Mouse (Mus musculus) cerebellum, adult (tissue): ENCODE results near the gene Carns1.
"Not testable (repeated sequence)": the region's sequence is repeated elsewhere in the genome, so short reads cannot be mapped to it uniquely, and the experiment has no call there.

Experiments used
- ATAC-seq: cut with Nextera tagmentation; 2 replicates; pipeline ENCODE4 v1.9.2; 2017; ENCODE audit warnings: mild to moderate bottlenecking, moderate library complexity, mixed read lengths; ENCODE audit not compliant: insufficient number of reproducible peaks, low FRiP score, low TSS enrichment

Carns1 gene

DNA sequence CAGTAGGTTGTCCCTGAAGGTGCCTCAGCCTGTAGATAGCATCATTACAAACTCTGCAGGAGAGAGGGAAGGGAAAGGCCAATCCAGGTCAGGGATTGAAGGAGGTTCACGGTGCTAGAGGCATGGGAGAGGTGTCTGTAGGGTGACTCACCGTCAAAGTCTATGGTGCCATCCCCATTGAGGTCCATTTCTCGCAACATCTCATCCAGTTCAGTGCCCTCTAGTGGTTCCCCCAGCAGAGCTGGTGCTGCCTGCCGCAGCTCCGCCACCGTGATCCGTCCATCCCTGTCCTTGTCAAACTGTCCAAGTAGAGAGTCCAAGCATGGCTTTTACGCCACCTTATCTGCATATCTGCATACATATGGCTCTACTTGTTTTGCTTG lies 39.3 kb downstream of the Carns1 start:
- ATAC-seq = 0 out of 2 replicates have a peak, but pooled peaks have one; percentile 56

DNA sequence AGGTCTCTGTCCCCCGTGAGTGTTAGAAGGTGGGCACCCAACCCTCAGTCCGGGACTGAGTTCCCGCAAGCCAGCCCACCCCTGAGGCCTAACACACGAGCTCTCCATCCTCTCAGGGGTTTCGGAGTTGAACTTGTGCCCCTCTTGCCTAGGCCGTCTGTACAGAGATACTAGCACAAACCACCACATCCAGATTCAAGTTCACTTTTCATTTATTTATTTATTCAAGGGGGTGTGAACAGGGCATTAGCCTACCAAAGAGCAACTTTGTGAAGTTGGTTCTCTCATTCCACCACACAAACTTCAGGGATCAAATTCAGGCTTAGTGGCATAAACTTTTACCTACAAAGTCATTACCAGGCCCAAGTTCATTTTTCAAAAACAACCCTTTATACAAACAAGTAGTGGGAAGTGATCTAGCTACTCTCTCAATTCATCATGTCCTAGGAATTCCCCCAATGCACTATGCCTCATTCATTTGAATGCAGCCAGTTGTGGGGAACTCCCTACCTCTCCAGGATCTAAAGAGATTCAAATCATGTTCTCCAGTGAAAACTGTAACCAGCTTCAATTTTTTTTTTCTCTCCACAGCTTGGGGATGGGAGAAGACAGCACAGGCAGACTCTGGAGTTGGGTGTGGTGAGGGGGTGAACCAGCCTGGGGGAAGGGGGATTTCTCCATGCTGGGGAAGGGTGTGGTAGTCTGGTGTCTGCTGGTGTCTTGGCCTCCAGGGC lies 39.9 kb downstream of the Carns1 start:
- ATAC-seq = not testable (repeated sequence)

DNA sequence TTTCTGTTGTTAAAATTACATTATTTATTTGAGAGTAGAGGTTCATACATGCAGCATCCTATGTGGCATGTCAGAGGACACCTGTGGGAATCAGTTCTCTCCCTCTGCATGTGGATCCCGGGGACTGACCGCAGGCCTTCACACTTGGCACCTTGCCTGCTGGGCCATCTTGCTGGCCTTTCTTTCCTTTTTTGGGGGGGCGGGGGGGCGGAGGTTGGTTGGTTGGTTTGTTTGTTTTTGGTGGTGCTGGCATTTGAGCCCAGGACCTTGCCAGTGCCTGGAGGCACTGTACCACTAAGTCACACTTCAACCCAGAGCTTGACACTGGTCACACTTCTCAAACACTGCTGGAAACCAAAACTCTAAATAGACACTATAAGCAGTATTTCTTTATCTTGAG lies 40.9 kb downstream of the Carns1 start:
- ATAC-seq = no peak

DNA sequence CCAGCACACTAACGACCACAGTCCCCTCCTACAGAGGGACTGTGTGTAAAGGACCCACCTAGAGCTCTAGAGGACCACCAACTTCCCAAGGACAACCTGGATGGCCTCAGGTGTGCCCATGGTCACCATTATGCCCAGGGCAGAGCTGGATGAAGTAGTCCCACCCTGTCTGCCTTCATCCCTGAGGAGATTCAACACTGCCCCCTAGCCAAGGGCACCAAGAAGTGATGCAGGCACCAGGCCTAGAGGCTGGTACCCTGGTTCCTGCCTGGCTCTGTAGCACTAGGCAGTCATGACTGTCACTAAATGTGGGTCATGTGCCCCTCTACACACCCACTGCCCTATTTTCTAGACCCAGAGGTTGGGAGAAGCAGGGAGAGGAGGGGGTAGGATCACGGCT lies 43.5 kb downstream of the Carns1 start:
- 0 out of 2 replicates have a peak, but pooled peaks have one; percentile 23 for ATAC-seq

DNA sequence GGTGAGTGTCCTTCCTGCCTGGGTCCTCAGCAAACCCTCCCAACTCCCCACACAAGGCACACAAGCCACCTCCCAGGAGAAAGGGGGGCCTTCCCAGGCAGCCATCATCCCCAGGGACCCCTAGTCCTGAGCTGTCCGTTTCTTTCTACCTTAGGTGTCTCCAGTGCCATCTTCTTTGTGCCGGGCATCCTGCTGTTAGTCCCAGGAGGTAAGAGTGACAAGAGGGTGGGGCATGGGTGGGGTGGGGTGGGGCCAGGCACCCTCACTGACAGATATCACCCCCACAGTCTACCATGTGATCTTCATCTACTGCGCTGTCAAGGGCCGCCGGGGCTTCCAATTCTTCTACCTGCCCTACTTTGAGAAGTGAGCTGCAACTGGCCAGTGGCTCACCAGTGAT lies 44.2 kb downstream of the Carns1 start:
- ATAC-seq = no peak

DNA sequence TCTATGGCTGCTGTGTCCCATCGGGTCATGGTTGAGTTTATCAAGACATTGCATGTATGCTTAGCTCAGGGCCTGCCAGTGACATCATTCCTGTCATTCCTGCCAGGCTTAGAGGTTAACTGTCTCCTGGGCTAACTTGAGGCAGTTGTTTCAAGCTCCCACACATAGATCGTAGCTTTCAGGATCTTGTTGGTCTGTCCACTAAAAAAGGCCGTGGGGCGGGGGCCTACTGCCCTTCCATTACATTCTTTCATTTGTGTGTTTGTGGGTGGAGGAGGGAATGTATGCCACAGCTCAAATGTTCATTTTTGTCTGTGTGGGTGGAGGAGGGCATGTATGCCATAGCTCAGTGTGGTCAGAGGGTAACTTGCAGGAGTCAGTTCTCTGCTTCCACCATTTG lies 45.2 kb downstream of the Carns1 start:
- no peak for ATAC-seq

DNA sequence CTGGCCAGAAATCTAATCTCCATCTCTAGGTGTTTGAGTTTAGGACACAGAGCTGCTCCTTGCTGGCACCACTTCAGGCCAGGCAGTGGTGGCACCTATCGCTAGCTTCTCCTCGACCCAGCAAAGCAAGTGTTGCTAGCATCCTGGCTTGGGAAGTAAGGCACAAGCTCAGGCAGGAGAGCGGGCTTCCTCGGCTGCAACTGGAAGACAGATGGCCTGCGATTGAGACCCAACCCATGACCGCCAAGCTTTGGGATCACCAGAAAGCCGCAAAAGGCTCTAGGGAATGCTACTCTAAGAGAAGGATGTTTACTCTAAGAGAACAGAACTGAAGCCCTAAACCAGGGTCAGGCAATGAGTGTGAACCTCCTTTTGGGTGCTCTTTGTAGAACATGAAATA lies 45.8 kb downstream of the Carns1 start:
- no peak for ATAC-seq

DNA sequence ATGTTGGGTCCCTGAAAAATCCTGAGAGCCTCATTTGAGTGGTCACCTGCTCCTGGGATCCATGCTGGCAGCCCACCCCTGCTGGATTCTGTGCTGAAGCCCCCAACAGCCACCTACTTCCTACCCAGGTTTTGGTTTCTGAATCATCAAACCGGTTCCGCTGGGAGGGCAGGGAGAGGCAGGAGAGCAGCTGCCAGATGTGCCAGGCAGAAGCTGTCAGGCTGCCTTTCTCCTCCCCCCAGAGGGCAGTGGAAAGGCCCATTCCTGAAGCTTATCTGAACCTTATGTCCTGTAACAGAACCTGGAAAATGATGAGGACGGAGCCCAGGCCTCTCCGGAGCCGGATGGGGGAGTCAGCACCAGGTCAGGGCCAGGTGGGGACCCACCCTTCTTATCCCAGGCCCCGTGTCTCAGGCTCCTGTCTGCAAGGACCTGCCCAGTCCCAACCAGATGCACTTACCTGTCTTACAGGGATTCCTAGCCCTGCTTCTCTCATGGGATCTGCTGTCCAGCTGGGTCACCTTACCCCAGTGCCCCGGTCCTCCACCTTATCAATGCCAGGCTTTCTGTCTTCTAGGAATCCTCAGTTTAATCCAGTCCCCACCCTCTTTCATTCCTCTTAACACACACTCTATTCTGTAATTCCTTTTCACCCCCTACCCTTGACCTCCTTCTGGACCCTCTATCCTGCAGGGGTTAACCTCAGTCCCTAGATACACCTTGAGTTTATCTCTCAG lies 48.4 kb downstream of the Carns1 start:
- no peak for ATAC-seq

DNA sequence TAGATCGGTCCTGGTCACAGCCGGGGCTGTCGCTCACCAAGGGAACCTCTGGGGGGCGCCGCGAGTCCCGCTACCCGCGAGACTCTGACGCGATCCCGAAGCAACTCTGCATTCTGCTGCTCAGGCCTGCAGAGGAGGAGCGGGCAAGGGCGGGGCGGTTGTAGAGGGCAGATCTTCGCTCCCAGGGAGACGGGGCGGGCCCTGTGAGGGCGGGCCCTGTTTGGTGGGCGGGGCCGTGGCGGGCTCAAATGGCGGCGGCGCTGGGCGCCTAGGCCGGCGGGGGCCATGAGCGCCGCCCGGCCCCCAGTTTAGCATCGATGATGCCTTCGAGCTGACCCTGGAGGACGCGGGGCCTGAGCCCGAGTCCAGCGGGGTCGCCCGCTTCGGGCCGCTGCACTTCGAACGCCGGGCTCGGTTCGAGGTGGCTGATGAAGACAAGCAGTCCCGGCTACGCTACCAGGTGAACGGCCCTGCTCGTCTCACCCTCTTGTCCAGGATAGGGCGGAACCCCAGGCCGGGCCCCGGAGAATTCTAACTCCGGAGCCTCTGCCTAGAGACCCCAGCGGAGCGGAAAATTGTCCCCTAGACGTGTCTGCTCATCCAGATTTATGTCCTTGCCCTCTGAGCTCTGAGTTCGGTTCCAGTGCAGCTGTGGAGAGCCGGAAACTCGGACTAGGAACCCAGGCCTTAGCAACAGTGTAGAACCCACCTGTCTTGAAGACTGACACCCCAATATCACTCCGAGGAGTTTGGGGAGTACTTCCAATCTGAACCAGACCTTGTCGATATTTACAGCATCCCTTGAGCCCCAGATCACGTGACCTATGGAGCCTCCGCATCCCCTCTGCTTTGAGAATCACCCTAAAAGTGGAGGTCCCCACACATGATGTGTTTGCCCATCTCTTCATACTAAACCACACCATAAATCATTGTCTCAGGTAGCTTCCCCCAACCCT lies 49.3 kb downstream of the Carns1 start, which contains the start of gene Aip:
Aip (minus strand) TSS at position 118 of the 956 bp plus-strand sequence.
- ATAC-seq = peak; percentile 87

DNA sequence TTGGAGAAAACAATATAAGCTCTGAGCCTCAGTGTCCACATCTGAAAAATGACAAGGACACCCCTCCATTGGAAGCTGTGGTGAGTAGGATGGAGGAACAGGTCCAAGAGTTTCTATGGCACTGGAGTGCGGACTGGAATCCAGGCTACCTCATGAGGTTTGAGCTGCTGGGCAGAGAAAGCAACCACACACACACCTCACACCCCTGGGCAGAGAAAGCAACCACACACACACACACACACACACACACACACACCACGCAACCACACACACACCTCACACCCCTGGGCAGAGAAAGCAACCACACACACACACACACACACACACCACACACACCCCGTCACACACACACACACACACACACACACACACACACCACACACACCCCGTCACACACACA lies 50.0 kb downstream of the Carns1 start:
- ATAC-seq = not testable (repeated sequence)

DNA sequence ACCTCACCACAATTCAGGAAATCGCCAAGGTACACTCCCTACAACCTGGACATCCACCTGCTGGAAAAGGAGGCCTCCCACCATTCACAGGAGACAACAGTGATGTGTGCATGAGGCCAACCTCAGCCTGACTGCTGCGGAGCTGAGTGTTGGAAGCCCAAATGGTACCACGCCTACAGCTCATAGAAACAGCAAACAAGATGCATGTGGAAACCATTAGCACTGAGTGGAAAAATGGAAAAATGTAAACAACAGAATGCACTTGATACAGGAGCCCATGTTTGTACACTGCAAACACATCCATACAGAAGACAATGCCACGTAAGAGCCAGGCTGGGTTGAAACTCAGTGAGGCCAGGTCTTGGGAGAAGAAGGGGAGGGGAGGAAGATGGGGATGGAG lies 50.8 kb downstream of the Carns1 start:
- ATAC-seq = no peak

DNA sequence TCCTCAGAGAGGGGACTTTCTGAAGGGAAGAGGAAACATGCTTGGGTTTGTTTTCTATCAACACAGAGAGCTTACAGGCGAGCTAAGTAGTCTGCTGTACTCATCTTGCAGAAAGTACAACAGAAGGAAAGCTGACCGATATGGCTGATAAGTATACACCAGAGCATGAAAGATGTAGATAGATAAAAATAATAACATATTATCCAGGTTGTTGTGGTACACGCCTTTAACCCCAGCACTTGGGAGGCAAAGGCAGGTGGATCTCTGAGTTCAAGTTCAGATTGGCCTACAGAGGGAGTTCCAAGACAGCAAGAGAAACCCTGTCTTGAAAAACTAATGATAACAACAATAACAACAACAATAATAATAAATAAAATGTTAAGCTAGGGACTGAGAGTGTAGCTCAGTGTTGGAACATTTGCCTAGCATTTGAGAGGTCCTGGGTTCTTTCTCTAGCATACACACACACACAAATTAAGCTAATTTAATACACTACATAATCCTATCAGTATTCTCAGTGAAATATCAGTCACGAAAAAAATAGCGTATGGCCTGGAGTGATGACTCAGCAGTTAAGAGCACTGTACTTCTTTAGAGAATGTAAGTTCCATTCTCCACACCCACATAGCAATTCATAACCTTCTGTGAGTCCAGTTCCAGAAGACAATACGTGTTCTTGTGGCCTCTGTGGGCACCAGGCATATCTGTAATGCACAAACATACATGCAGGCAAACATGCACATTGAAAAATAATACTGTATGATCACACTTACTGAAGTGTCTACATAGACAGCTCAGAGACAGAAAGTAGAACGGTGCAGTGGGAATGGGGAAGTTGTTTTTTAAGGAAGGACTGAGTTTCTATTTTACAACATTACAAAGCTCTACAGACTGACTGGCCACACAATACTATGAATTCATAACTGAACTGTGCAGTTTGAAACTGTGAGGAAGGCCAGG lies 52.6 kb downstream of the Carns1 start:
- ATAC-seq = no peak

DNA sequence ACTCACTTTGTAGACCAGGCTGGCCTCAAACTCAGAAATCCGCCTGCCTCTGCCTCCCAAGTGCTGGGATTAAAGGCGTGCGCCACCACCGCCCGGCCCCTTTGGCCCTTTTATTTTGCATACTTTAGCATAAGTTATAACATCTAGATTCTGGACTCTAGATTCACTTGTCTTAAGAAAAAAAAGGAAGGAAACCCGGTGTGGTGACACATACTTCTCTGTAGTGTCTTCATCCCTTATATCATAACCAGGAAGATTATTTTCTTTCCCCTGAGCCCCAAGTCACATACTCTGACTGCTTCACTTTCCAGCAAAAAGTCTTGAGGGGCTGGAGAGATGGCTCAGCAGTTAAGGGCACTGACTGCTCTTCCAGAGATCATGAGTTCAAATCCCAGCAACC lies 53.4 kb downstream of the Carns1 start:
- ATAC-seq = not testable (repeated sequence)

DNA sequence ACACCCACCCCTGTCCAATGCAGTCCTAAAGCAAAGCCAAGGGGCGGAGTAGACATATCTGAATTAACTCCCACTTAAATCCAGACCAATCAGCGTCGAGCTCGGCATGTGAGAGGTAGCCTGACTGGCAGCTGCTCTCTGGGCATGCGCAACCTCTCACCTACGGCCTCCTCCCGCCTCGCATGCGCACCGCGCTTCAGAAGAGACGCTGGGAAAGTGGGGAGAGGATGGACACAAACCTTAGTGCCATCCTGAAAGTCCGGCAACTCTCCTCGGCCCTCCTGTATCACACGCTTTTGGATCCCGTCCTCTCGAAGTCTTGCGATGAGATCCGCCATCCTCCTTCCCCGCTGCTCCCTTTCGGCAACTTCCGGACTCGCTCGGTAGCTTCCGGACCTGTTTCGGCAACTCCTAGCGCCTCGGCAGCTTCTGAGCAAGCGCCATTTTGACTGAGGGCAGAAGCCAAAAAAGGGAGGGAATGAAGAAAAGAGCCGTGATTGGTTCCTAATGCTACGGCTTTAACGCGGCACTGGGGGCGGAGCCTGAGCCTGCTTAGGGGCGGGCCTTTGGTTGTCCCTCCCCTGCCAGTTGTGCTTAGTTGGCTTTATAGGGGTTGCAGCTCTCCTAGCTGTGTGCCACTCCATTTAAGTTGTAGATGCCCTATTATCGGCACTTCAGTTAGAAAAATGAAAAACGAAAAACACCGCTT lies 54.0 kb downstream of the Carns1 start:
- ATAC-seq = peak; percentile 71

DNA sequence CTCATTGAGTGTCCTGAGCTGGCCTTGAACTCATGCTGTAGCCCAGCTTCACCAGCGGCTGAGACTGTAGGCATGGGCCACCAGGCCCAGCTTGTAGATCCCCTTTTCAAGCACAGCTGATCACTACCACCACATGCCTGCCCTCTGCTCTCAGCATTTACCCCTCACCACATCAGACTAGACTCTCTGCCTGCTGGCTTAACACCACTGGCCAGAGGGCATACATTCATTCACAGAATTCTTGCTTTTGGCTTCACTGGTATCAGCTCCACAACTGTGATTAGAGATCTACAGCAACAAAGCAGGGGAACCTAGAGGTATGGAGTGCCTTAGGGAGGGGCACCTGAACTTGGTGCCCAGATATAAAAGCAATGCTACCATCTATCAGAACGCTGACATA lies 54.8 kb downstream of the Carns1 start:
- ATAC-seq = no peak

DNA sequence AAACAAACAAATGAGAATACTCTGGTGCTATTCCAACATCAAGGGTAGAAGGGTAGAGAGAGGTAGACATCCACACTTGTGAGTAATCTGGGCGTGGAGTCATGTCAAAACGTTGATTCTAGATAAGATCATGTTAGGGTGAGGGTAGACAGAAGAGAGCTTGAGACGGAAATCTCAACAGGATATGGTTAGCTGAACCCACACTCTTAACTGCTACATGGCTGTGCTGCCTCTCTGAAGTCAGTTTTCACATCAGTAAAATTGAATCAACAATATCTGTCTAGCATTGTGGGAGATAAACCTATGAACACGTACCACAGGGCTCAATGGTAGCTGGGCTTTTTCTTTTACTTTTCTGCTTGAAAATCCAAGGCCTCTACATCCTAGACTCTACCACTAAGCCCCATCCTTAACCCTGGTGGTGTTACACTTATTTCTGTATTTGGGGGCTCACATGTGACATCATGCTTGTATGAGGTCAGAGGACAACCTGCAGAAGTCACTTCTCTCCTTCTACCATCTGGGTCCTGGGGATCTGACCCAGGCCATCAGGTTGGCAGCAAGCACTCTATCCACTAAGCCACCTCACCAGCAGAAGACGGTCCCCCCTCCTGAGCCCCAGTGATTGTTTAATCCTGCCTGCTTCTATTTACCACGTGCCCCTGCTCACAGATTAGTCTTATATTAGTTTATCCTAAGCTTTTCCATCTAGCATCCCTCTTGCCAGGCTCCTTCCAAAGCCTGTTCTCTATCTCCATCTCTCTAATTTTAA lies 55.4 kb downstream of the Carns1 start:
- ATAC-seq = no peak

DNA sequence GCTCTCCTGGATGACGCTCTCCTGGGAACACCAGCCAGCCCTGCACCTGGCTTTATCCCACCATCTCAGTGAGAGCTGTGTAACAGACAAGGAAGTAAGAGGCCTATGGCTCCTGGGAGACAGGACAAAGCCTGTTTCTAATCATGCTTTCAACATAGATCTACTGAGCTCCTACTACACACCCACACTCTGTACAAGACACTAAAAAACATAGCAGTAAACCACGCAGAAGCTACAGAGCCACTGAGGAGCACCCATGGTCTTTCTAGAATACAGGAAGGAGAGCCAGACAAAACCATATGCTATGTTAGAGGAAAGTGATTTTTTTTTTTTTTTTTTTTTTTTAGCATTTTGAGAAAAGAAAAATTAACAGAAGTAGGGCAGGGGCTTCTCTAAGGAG lies 56.9 kb downstream of the Carns1 start:
- ATAC-seq = no peak

DNA sequence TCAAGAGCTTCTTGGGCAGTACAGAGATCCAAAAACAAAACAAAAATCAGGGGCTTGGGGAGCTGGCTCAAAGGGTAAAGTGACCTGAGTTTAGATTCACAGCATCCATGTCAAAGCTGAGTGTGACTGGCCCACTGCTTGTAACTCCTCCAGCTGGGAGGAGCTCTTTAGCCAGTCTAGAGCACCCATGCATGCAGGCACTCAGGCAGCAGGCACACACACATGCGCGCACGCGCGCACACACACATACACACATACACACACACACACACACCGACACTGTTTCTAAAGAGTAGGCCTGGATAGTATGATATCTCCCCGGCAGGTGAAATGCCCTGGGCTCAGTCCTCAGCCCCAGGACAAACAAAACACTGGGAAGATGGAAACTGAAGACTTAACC lies 58.3 kb downstream of the Carns1 start:
- ATAC-seq = no peak
